ENCODE assay signal across 21 mouse cellular contexts in the genomic region with DNA sequence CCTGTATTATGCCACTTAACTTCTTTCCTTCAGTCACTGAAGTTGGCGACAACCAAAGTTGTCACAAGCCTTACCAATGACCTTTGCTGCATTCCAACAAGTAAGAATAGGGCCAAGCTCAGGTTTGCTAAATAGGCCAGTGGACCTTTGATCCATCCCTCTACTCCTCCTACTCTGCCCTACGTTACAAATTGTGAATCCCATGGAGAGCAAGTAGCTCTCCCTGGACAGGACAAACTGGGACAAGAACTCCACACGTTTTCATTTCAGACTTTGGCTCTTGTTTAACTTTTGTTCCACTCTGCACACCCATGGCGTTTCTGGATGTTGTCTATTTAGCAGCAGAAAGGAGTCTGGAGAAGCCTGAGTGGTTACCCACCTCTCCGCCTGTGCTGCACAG. TPM values are rescaled to one million over a fixed set of nuclear protein-coding genes. Genes with fewer than 3 reads are reported as not detected.
A peak's percentile ranks its signal among the peaks of the same experiment; 100 is the strongest.
DNase-seq lines count a peak whose midpoint lies in the region; ATAC-seq and TF ChIP-seq lines count a peak whose summit lies in the region.
"Had no signal": no experiment of that assay in that cellular context is flagged by ENCODE, and none has a peak within 500 bp of the region (broad histone marks: within the 10 kb centered on the region; RNA-seq: fewer than 3 reads in every experiment).

No protein-coding gene starts in this region.

- H3K27me3 ChIP-seq in kidney, embryonic 15.5 days = no peaks in the 10 kb centered on the region
- H3K27me3 ChIP-seq in liver, embryonic 11.5 days (replicated peaks; ENCODE audit: control insufficient read depth, insufficient read depth, low read length) = no peaks in the 10 kb centered on the region
- no peaks in the 10 kb centered on the region for H3K27me3 ChIP-seq in liver, postnatal 0 days (ENCODE audit: insufficient read depth, low read length)
- H3K27me3 ChIP-seq: embryonic facial prominence, embryonic 12.5 days had no signal

- H3K4me2 ChIP-seq in kidney, embryonic 15.5 days = peak overlapping the region; percentile 5
- no peak overlapping the region for H3K4me2 ChIP-seq in liver, embryonic 11.5 days
- H3K4me2 ChIP-seq in liver, postnatal 0 days (ENCODE audit: low read depth, low read length) = peak overlapping the region; percentile 70
- H3K4me2 ChIP-seq: embryonic facial prominence, embryonic 12.5 days; heart, embryonic 13.5 days had no signal

- no peak overlapping the region for H3K27ac ChIP-seq in kidney, embryonic 15.5 days
- H3K27ac ChIP-seq in liver, embryonic 11.5 days (ENCODE audit: low read depth, low read length) = no peak overlapping the region
- peak overlapping the region; percentile 89 for H3K27ac ChIP-seq in liver, postnatal 0 days (ENCODE audit: low read depth)
- H3K27ac ChIP-seq: embryonic facial prominence, embryonic 12.5 days; heart, adult 2 months; heart, embryonic 13.5 days; hindbrain, embryonic 13.5 days; left cerebral cortex, adult 2 months; macrophage had no signal

- peak; percentile 52 for TF ChIP-seq EP300 in liver, postnatal 0 days (IDR thresholded peaks at IDR 0.05; ENCODE audit: low read depth)

- WGBS in kidney, embryonic 15.5 days = 68% methylated on average over 5 of the region's 5 CpGs
- 65% methylated on average over 5 of the region's 5 CpGs for WGBS in liver, embryonic 11.5 days
- WGBS in liver, postnatal 0 days (ENCODE audit: insufficient replicate concordance) = 43% methylated on average over 5 of the region's 5 CpGs

- TF ChIP-seq CTCF in liver, postnatal 0 days (IDR thresholded peaks at IDR 0.05; ENCODE audit: low read depth) = no peak

- peaks cover 6% of the 10 kb centered on the region; the same call in 1 of the 2 replicates for H3K4me1 ChIP-seq in kidney, embryonic 15.5 days
- H3K4me1 ChIP-seq in liver, embryonic 11.5 days (replicated peaks; ENCODE audit: control insufficient read depth, insufficient read depth, low read length) = no peaks in the 10 kb centered on the region
- no peaks in the 10 kb centered on the region; the same call in 1 of the 2 replicates for H3K4me1 ChIP-seq in liver, postnatal 0 days (ENCODE audit: insufficient read depth)
- H3K4me1 ChIP-seq: embryonic facial prominence, embryonic 12.5 days had no signal

- no peak for ATAC-seq in kidney, embryonic 15.5 days (replicated peaks; ENCODE audit: low FRiP score)
- 0 out of 2 replicates have a peak, but pooled peaks have one; percentile 40 for ATAC-seq in liver, embryonic 11.5 days (replicated peaks; ENCODE audit: low FRiP score)
- peak; percentile 77 for ATAC-seq in liver, postnatal 0 days
- ATAC-seq: forebrain, postnatal 0 days had no signal

- H3K9me3 ChIP-seq in kidney, embryonic 15.5 days (replicated peaks) = no peaks in the 10 kb centered on the region
- H3K9me3 ChIP-seq in liver, embryonic 11.5 days (ENCODE audit: control insufficient read depth, low read length) = no peaks in the 10 kb centered on the region
- no peaks in the 10 kb centered on the region for H3K9me3 ChIP-seq in liver, postnatal 0 days (ENCODE audit: low read length)
- H3K9me3 ChIP-seq: embryonic facial prominence, embryonic 12.5 days; heart, embryonic 13.5 days; hindbrain, embryonic 13.5 days had no signal

- no peaks in the 10 kb centered on the region for H3K36me3 ChIP-seq in kidney, embryonic 15.5 days
- no peaks in the 10 kb centered on the region for H3K36me3 ChIP-seq in liver, embryonic 11.5 days (ENCODE audit: control insufficient read depth, insufficient read depth, low read length)
- H3K36me3 ChIP-seq in liver, postnatal 0 days (replicated peaks; ENCODE audit: insufficient read depth, low read length) = 0 out of 2 replicates have a peak, but pooled peaks cover 3% of the 10 kb centered on the region
- H3K36me3 ChIP-seq: embryonic facial prominence, embryonic 12.5 days; heart, embryonic 13.5 days; hindbrain, embryonic 13.5 days had no signal

- no peak overlapping the region for H3K4me3 ChIP-seq in kidney, embryonic 15.5 days (replicated peaks)
- no peak overlapping the region for H3K4me3 ChIP-seq in liver, embryonic 11.5 days (ENCODE audit: low read depth, low read length)
- no peak overlapping the region for H3K4me3 ChIP-seq in liver, postnatal 0 days (ENCODE audit: low read depth, low read length)
- H3K4me3 ChIP-seq: embryonic facial prominence, embryonic 12.5 days; heart, adult 2 months; heart, embryonic 13.5 days; hindbrain, embryonic 13.5 days; left cerebral cortex, adult 2 months had no signal

- peak; percentile 73 for DNase-seq in kidney, adult 11 months
- DNase-seq in kidney, postnatal 10 days = no peak
- no peak for DNase-seq in liver, embryonic 11.5 days (ENCODE audit: low spot score)
- peak; percentile 23 for DNase-seq in liver, postnatal 0 days
- DNase-seq in cerebellum, postnatal 10 days = no peak
- DNase-seq in cerebellum, postnatal 25 days = no peak
- DNase-seq in lung, postnatal 25 days (ENCODE audit: low spot score) = no peak
- DNase-seq: cerebellum, adult 11-12 months; cerebellum, postnatal 14 days; forebrain, postnatal 0 days; gastrocnemius, postnatal 36 days; heart, adult 2 months; heart, postnatal 36 days; thymus, adult 2 months; thymus, postnatal 4 days had no signal

- H3K9ac ChIP-seq in kidney, embryonic 15.5 days = no peak overlapping the region
- H3K9ac ChIP-seq in liver, embryonic 11.5 days (ENCODE audit: low read depth, low read length) = no peak overlapping the region
- H3K9ac ChIP-seq in liver, postnatal 0 days (replicated peaks) = peak overlapping the region; percentile 52; the same call in 1 of the 2 replicates
- H3K9ac ChIP-seq: embryonic facial prominence, embryonic 12.5 days; forebrain, postnatal 0 days; heart, embryonic 13.5 days; hindbrain, embryonic 13.5 days had no signal

RNA-seq across cellular contexts. Expression of gene Cldn1, which starts 3.5 kb away (rescaled TPM):
- polyA plus RNA-seq in kidney, embryonic 15.5 days (2015; fragmentation: Nextera tagmentation; extraction: Ambion mirVana) = 34.8 and 35.6 TPM in 2 replicates
- polyA plus RNA-seq in liver, embryonic 11.5 days (2014; fragmentation: Nextera tagmentation; extraction: Ambion mirVana) = 12.2 and 13.7 TPM in 2 replicates
- 90.0 and 101 TPM in 2 replicates for polyA plus RNA-seq in liver, postnatal 0 days (2015; fragmentation: Nextera tagmentation; extraction: Ambion mirVana)

Comparison
In these comparisons a context has a peak if more than half of its experiments do, and no peak if none do; other contexts are left out.
1. DNase-seq: peak in kidney, adult 11 months (single experiment) and liver, postnatal 0 days (single experiment); none in kidney, postnatal 10 days (single experiment), liver, embryonic 11.5 days (single experiment), cerebellum, postnatal 10 days (0 of 2), cerebellum, postnatal 25 days (0 of 2) and lung, postnatal 25 days (single experiment).